Mouse (Mus musculus): Measurements from ENCODE around the gene Efhd2. TPM values are rescaled to one million over a fixed set of nuclear protein-coding genes. Genes with fewer than 3 reads are reported as not detected.

Efhd2 gene
- polyA plus RNA-seq, 1 experiment = 72.6 TPM

DNA sequence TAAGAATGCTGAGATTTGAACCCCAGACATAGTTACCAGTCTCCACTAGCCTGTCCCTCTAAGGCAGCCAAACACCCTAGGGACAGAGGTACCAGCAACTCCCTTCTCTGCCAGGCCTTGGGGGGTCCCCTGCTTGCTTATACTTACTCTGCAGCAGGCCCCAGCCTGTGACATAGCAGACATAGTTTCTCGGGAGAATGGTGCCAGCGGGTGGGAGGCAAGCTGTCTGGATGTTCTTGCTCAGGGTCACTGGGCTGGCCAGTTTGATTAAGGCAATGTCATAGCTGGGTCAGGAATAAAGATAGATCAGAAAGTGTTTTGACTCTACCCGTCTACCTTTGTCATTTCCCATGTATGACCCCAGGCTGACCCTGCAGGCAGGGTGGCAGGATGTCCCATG, 53.5 kb downstream of the Efhd2 start:
- no peak for DNase-seq (ENCODE audit: low read depth)
- TF ChIP-seq CTCF (IDR thresholded peaks at IDR 0.05; ENCODE audit: borderline replicate concordance, extremely low read depth, insufficient read depth, insufficient read length) = no peak
- no peak for TF ChIP-seq POLR2A (IDR thresholded peaks at IDR 0.05; ENCODE audit: borderline replicate concordance, extremely low read depth, insufficient read depth, insufficient read length, poor library complexity, severe bottlenecking)

DNA sequence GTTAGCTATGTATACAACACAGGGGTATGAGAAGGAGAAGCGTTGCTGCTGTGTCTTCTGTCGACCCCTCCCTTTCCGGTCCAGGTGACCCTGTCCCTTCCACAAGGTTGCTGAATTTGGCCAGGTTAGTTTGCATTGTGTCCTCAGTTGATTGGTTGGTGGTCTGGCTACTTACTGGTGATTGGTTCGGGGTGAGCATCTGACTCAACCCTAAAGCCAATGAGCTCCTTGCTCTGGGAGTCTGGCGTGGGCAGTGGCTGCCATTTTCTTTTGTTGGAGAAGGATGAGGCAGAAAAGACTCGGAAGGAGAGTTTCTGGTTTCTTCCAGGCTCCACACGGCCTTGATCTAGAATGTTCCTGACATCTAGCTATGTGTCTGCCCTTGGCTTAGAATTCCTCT, 55.4 kb downstream of the Efhd2 start:
- TF ChIP-seq CTCF (IDR thresholded peaks at IDR 0.05; ENCODE audit: borderline replicate concordance, extremely low read depth, insufficient read depth, insufficient read length) (no peak), POLR2A (IDR thresholded peaks at IDR 0.05; ENCODE audit: borderline replicate concordance, extremely low read depth, insufficient read depth, insufficient read length, poor library complexity, severe bottlenecking) (no peak)
- no peak for DNase-seq (ENCODE audit: low read depth)

- no peak for TF ChIP-seq POLR2A (IDR thresholded peaks at IDR 0.05; ENCODE audit: borderline replicate concordance, extremely low read depth, insufficient read depth, insufficient read length, poor library complexity, severe bottlenecking)
- TF ChIP-seq CTCF (IDR thresholded peaks at IDR 0.05; ENCODE audit: borderline replicate concordance, extremely low read depth, insufficient read depth, insufficient read length) = no peak
- no peak for DNase-seq (ENCODE audit: low read depth)
Observed at GRCm38 (mm10) chr4:141818861-141819260, 55.9 kb downstream of the Efhd2 start.

DNA sequence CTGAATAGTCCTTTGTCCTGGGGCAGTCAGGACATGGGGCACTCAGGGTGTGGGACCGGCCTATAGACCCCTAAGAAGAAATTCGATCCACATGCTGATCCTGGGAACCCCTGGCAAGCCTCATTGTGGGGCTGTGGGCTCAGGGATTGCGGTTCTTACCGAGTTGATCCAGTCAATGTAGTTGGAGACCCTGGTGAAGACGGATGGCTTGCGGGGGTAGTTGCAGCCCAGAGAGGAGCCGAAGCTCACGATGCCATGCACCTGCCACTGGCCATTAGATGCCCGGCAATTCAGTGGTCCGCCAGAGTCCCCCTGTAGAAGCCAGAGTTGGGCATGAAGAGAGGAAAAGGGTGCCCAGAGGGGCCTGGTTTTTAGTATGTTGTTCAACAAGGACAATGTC, 57.0 kb downstream of the Efhd2 start:
- TF ChIP-seq POLR2A (IDR thresholded peaks at IDR 0.05; ENCODE audit: borderline replicate concordance, extremely low read depth, insufficient read depth, insufficient read length, poor library complexity, severe bottlenecking) (no peak), CTCF (IDR thresholded peaks at IDR 0.05; ENCODE audit: borderline replicate concordance, extremely low read depth, insufficient read depth, insufficient read length) (no peak)
- DNase-seq (ENCODE audit: low read depth) = no peak

- no peak for TF ChIP-seq CTCF (IDR thresholded peaks at IDR 0.05; ENCODE audit: borderline replicate concordance, extremely low read depth, insufficient read depth, insufficient read length)
- TF ChIP-seq POLR2A (IDR thresholded peaks at IDR 0.05; ENCODE audit: borderline replicate concordance, extremely low read depth, insufficient read depth, insufficient read length, poor library complexity, severe bottlenecking) = no peak
- DNase-seq (ENCODE audit: low read depth) = peak; percentile 10
Observed at GRCm38 (mm10) chr4:141816776-141817655, 57.7 kb downstream of the Efhd2 start.

GRCm38 (mm10) chr4:141816267-141816666, 58.5 kb downstream of the Efhd2 start:
- peak; percentile 42 for DNase-seq (ENCODE audit: low read depth)
- TF ChIP-seq CTCF (IDR thresholded peaks at IDR 0.05; ENCODE audit: borderline replicate concordance, extremely low read depth, insufficient read depth, insufficient read length) (no peak), POLR2A (IDR thresholded peaks at IDR 0.05; ENCODE audit: borderline replicate concordance, extremely low read depth, insufficient read depth, insufficient read length, poor library complexity, severe bottlenecking) (no peak)

DNA sequence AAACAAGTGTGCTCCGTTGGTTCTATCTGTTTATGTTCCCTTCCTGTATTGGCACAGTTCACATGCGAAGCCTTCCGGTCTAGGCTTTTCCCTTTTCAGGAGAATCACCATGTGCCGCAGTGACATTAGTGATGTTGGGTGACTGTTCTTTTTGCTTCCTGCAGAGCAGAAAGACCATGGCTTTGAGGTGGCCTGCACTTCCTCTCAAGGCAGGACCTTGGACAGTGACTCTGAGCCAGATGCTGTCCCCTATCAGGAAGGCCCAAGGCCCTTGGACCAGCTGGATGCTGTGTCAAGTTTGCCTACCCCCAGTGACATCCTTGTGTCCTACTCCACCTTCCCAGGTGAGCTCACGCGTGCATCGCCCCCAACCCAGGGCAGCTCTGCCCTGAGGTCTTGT, 63.3 kb downstream of the Efhd2 start:
- DNase-seq (ENCODE audit: low read depth) = no peak
- TF ChIP-seq POLR2A (IDR thresholded peaks at IDR 0.05; ENCODE audit: borderline replicate concordance, extremely low read depth, insufficient read depth, insufficient read length, poor library complexity, severe bottlenecking) (no peak), CTCF (IDR thresholded peaks at IDR 0.05; ENCODE audit: borderline replicate concordance, extremely low read depth, insufficient read depth, insufficient read length) (no peak)

DNA sequence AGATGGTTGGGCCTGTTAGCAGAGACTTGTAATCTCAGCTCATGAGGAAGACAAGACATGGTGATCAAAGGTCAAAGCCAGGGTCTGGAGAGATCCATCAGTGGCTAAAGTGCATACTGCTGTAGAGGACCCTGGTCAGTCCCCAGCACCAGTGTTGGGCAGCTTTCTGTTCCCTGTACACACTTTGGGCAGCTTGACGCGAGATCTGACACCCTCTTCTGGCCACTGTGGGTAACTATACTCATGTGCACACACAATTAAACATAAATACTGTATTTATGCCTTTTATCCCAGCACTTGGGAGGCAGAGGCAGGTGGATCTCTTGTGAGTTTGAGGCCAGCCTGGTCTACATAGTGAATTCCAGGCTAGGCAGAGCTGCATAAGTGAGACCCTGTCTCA, 63.7 kb downstream of the Efhd2 start:
- TF ChIP-seq CTCF (IDR thresholded peaks at IDR 0.05; ENCODE audit: borderline replicate concordance, extremely low read depth, insufficient read depth, insufficient read length) (no peak), POLR2A (IDR thresholded peaks at IDR 0.05; ENCODE audit: borderline replicate concordance, extremely low read depth, insufficient read depth, insufficient read length, poor library complexity, severe bottlenecking) (no peak)

GRCm38 (mm10) chr4:141809850-141810464, 64.8 kb downstream of the Efhd2 start:
- DNase-seq (ENCODE audit: low read depth) = peak; percentile 85
- peak; percentile 69; the same call in 1 of the 2 replicates for TF ChIP-seq CTCF (IDR thresholded peaks at IDR 0.05; ENCODE audit: borderline replicate concordance, extremely low read depth, insufficient read depth, insufficient read length)
- no peak for TF ChIP-seq POLR2A (IDR thresholded peaks at IDR 0.05; ENCODE audit: borderline replicate concordance, extremely low read depth, insufficient read depth, insufficient read length, poor library complexity, severe bottlenecking)

More for the DNA sequence above, 63.7 kb downstream of the Efhd2 start:
- DNase-seq (ENCODE audit: low read depth) = no peak

Other genes with a start within 250 kb of the Efhd2 start
- gene Plekhm2, start 210.0 kb downstream of the Efhd2 start, polyA plus RNA-seq (2012; rRNA removed) = 55.0 and 56.0 TPM in 2 replicates
- gene Rsc1a1, start 189.3 kb downstream of the Efhd2 start, polyA plus RNA-seq (2012; rRNA removed) = 6.7 and 7.2 TPM in 2 replicates
- 14.2 and 19.5 TPM in 2 replicates for gene Ddi2, start 151.5 kb downstream of the Efhd2 start, polyA plus RNA-seq (2012; rRNA removed)
- 0.05 TPM in 2 replicates for gene Agmat, start 128.2 kb downstream of the Efhd2 start, polyA plus RNA-seq (2012; rRNA removed)
- gene Dnajc16, start 84.0 kb downstream of the Efhd2 start, polyA plus RNA-seq (2012; rRNA removed) = 17.7 and 19.9 TPM in 2 replicates
- gene Casp9, start 81.3 kb downstream of the Efhd2 start, polyA plus RNA-seq (2012; rRNA removed) = 27.8 and 29.2 TPM in 2 replicates
- 0.19 and 0.21 TPM in 2 replicates for gene Cela2a, start 48.8 kb downstream of the Efhd2 start, polyA plus RNA-seq (2012; rRNA removed)
- not detected in 2 replicates for gene Ctrc, start 28.6 kb downstream of the Efhd2 start, polyA plus RNA-seq (2012; rRNA removed)
- 1.3 and 3.1 TPM in 2 replicates for gene Fhad1, start 140.2 kb upstream of the Efhd2 start, polyA plus RNA-seq (2012; rRNA removed)
- gene Tmem51, start 209.4 kb upstream of the Efhd2 start, polyA plus RNA-seq (2012; rRNA removed) = 4.9 and 6.1 TPM in 2 replicates